Mouse (Mus musculus) heart, postnatal 36 days (tissue): ENCODE measurements around the gene Lamb1. TPM values are rescaled to one million over a fixed set of nuclear protein-coding genes. Genes with fewer than 3 reads are reported as not detected.

Experiments used
- DNase-seq, 2 experiments: peaks; one replicate each; pipeline ENCODE4 v3.0.0; 2021 to 2022
- intact Hi-C: fragments of 180-260 bp; cut with DNase I; formaldehyde crosslinking; loops from one replicate; pipeline ENCODE4 v1.15.1; 2025
- total RNA-seq, 2 experiments: library from RNA; stranded (reverse); gene quantifications; 2 replicates each; pipeline ENCODE4 v1.2.3; 2021

Gene Lamb1
- total RNA-seq, 2 experiments from 2014 or later = 75.8 to 81.2 TPM

DNA sequence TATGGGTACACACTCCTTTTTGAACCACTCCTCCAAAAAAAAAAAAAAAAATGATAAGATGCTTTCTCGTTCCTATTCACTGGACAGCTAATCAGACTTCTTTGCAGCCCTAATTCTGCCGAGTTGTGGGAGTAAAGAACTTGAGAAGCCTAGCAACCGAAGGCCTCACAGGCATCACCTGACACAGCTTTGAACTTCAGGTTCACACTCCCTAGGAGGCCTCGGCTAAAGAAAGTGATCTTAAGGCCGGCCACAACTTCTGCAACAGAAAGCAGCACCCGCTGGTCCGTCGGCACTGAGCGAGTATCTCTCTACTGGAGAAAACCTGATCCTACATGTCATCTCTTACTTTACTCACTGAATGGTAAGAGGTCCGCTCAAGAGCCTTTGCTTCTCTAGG is 16.4 kb upstream of the Lamb1 start:
- no peak for DNase-seq
- intact Hi-C loops = no loop called here

DNA sequence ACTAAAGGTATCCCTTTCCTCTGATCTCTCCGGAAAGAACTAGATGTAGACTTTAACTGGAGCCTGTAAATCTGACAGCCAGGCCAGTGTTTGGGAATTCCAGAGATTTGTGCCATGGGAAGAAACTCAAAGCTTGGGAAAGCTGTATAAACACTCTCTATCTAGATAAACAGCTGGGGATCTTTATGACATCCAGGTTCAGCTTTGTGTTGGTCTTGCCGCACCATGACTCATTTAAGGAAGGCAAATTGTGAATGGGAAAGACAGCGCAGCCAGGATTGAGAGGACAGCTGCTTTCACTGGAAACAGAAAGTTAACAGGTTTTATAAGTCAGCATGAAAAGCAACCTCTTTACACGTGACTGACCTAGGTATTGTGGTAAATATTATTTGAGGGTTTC is 12.8 kb upstream of the Lamb1 start:
- DNase-seq = no peak
- intact Hi-C loops = no loop called here

DNA sequence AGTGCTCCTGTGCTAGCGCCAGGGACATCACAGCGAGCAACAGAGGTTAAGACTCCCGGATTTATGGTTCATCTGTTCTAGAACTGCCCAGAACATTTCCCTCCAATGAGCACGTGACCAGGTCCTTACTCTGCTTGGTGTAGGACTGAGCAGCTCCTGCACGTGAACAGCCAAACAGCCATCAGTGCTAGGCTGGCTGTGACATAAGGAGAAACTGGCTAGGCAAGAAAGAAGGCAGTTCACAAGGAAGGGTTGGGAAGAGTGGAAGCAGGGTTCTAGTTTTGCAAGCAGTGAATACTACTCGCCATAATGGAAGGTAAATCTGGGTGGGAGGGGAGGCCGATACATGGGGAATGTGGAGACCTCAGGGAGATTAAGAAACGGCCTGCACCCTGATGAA is 10.1 kb upstream of the Lamb1 start:
- intact Hi-C loops = no loop called here
- DNase-seq = no peak

DNA sequence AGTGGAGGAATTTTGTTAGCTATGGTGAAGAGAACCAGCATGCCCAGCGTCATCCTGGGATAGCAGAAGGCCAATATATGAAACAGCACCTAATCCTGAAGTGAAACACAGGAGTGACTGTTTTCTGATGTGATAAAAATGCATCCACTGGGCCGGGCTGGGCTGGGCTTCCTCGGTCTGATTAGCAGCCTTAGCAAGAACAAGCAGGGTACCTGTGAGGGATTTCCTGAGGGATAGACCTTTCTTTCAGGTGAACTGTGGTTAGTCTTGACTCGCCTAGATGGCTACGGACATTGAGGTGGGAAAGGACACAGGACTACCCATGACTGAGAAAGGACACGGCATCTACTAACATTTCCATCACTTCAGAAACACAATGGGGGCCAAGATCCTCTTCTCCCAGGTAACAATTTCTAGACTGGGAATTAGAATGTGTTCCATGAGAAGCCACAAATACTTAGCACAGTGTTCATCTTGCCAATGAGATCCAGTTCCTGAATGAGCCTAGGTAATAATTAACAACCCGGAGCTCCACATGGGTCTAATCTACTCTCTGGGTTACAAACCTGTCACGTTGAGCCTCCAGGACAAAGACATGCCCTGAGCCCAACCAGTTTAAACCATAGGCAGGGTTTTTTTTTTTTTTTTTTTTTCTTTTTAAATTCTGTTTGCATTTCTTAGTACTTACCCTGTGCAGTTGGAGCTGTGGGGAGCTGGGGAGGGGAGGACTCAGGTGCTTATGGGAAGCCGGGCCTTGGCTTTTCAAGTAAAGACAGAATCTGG is 8.7 kb upstream of the Lamb1 start:
- no peak for DNase-seq
- intact Hi-C loops = no loop called here

DNA sequence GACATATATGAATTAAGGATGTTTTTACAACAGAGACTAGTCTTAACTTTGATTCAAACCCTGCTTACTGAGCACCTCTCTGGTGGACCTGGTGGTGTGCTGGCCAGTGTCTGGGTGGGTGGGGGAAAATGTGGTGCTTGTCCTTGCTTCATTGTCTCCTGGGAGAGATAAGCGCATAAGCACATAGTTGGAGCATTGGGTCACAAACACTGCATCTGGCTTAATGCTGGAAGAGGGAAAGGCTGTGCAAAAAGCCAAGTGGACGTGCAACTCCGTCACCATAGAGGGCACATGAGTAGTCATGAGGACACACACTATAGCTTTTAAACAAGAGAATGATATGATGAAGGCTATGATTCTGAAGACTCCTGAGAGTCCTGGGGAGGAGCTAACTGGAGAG is 3.2 kb upstream of the Lamb1 start:
- intact Hi-C loops = no loop called here
- DNase-seq = no peak

DNA sequence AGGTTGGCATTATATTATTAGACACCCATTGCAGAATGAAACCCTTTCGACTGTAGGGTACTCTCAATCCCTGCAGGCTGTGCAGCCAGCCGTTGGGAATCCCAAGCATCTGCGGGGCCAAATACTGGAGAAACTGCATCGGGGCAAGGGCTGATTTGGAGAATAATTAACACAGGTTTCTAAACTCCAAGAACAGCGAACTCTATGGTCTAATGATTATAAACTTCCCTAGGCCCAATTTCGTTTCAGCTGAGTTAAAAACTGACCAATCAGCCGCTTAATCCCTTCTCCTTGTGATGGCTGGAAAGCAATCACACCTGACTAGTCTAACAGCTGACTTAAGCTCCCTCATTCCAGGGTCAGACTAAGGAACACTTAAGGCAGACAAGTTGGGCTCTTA is 1.1 kb upstream of the Lamb1 start:
- no peak for DNase-seq
- intact Hi-C loops = loop anchor here (2.0 kb wide), 1 partner anchor 73 kb away; no protein-coding TSS in a partner anchor

DNA sequence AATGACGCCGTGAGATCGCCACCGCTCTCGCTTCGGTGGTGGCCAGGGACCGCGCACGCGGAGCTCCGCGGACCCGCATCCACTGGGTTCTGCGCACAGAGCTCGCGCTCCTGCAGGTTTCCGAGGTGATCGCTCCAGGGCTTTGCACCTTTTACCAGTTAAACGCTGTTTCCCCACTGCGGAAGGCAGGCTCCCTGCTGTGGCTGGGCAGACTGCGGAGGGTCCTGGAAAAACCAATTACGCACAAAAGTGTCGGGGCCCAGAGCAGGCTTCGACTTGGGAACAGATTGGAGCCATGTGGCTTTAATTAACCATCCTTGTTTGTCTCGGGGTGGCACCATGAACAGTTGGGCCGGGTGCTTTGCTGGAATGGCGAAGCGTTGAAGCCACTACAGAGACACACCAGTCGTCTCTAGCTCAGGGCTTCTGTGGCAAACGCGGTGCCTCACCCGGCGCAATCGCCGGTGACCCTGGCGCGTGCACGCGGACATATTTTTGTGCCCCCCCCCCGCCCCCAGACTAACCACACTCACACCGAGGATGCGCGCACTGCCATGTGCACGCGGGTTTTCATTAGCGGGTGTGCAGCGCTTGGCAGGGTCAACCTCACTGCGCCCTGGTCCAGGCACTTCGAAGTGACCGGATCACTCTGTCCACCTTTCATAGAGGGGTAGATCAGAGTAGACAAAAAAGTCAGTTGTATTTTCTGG is 843 bp downstream of the Lamb1 start:
- peak in 1 of 2 experiments; percentile 49 for DNase-seq
- intact Hi-C loops = loop anchor here (2.0 kb wide), 2 partner anchors 25 to 75 kb away; no protein-coding TSS in a partner anchor

DNA sequence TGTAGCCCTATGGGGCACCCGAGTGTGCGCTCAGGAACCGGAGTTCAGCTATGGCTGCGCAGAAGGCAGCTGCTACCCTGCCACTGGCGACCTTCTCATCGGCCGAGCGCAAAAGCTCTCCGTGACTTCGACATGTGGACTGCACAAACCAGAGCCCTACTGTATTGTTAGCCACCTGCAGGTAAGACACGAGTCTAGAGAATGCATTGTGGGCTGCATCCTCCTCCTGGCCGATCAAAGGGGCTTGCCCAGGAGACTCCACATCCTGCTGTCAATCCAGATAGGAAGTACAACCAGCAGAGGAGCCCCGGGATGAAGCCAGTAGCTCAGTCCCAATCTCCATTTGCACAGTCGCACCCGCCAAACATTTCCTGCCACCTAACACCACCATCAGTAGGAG is 1.7 kb downstream of the Lamb1 start:
- DNase-seq = peak in 1 of 2 experiments; percentile 44
- intact Hi-C loops = loop anchor here (2.0 kb wide), 1 partner anchor 24 kb away; no protein-coding TSS in a partner anchor

DNA sequence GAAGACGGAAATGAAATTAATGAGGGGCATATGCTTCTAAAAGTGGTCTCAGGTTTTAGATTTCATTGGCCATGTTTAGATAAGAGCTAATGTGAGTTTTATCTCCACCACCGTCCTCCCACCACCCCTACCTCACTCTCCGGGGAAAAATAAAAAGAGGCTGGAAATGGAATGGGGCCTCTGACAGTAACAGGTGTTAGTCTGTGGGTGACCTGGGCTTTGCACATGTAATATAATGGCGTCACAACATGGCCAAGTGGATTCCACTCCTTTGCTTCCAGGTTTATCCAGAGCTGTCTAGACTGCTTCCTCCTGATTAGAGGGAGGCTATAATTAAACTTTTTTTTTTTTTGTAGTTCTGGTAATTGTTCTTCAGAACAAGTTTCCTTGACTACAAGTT is 2.3 kb downstream of the Lamb1 start:
- no peak for DNase-seq
- intact Hi-C loops = loop anchor here (2.0 kb wide), 1 partner anchor 23 kb away; no protein-coding TSS in a partner anchor

DNA sequence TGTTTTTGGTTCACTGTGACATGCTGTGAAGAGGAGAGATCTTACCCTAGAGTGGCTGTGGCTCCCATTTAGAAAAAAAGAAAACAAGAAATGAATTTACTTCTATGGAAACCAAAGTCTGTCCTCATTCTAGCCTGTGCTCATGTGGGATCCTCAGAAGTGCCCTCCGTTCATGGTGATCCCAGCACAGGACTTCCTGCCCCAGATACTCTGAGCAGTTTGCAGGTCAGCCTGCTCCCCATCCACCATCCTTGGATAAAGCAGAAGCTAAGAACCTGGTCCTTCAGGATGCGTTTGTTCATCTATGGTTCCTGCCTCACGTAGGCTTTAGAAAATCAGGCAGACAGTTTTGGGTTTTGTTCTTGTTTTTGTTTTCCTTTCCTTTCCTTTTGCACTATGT is 3.3 kb downstream of the Lamb1 start:
- intact Hi-C loops = no loop called here
- no peak for DNase-seq

DNA sequence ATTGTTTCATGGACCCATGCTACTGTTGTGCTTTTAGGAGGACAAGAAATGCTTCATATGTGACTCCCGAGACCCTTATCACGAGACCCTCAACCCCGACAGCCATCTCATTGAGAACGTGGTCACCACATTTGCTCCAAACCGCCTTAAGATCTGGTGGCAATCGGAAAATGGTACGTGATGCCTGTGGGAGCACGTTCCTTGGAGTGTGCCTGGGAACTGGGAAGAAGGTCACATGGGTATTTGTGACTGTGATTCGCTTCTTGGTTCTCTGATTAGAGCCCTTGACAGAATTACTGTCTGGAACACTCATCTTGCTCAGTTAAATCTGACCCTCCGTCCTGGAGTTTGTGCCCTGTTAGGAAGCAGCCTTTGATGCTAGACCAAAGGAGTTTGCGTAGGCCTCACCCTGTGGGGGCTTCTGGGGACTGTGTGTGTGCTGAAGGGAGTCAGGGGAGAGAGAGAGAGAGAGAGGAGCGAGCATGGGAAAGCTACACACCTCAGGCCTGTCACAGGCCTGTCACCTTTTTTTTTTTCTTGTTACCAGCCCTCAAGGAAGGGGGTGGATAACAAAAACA is 4.1 kb downstream of the Lamb1 start:
- DNase-seq = no peak
- intact Hi-C loops = no loop called here

DNA sequence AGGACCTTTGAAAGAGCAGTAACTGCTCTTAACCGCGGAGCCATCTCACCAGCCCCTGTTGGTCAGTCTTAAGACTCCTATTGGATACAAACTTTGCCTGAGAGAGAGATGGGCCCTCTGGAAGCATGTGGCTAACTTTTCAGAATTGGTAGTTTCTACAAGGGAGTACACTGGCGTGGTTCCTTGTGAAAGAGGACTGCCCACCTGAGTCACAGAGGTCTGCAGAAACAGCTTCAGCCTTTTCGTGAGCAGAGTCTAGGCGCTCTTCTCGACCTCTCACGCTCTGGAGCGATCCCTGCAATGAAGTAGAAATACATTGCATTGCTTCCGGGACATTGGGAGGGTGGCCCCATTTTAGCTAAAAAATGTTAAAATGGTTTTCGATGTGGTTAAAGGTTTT is 5.3 kb downstream of the Lamb1 start:
- intact Hi-C loops = no loop called here
- DNase-seq = no peak

DNA sequence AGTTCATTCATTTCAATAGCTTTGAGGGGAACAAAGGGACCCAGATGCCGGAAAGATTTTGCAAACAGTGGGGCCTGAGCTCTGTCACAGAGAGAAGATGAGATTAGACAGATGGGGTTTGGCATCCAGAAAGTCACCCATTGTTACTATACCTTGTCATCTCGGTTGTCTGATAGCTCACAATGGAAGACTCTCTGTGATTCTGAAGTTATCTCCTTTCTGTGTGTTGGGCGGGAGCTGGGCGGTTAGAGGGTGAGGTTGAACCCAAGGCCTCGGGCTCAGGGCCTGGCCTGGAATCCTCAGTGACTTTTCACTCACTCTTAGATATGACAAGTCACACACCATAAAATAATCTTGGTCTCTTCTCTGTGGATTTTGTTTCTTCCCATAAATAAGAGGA is 5.7 kb downstream of the Lamb1 start:
- intact Hi-C loops = no loop called here

DNA sequence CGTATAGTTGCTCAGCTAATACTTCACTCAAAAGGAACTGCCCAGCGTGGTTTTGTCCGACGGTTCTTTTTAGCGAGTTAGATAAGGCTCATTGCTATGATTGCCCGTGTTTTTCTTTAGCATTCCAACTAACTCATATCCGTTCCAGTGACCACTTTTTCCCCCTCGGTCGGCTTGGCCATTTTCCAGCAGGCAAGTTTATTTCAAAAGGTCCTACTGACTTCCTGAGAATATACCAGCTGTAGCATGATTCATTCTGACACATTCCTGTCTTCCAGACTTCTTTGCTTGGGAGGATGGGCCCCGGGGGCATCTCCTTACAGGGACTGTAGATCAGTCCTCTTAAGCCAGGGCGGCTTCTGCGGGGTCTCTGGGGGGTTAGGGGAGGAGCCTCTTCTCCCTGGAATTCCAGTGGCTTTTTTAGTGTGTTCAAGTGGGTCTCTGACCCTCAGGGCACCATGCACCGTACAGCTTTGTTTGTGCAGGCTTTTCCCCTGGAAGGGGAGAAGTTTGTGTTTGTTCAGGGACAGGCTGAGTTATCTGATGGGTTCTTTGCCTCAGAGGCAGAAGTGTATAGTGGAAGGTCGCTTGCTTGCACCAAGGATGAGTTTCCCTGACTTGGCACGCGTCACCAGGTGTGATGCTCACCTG is 6.5 kb downstream of the Lamb1 start:
- intact Hi-C loops = no loop called here

More for the DNA sequence above, 5.7 kb downstream of the Lamb1 start:
- no peak for DNase-seq

DNA sequence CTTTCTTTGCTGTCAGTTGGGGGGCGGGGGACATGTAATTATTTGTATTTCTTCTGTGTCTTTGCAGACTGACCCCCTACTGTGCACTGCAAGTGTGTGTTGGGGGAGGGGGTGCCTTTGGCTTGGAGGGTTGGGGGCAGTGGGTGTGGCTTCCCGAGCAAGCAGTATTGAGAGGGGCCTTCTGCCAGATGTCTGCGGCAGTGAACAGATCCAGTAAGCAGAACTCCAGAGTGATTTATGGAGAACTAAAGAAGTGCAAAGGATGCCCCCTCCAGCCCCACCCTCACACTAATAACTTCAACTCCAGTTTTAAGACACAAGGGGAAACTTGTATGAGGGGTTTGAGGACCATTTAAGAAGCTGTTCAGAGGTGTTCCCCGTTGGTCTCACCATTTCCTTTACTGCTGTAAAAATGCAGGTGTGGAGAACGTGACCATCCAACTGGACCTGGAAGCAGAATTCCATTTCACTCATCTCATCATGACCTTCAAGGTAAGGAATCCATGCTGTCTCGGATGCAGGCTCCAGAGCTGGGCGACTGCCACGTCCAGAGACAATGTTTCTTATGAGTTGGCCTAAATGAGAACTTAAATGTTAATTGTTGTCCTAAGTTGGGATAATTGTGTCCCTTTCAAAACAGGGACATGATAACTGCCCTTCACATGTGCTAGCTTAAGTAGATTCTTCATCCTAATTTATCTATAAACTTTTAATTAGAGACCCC is 7.1 kb downstream of the Lamb1 start:
- no peak for DNase-seq
- intact Hi-C loops = no loop called here

More for the DNA sequence above, 6.5 kb downstream of the Lamb1 start:
- peak; percentile 48 to 55 for DNase-seq

DNA sequence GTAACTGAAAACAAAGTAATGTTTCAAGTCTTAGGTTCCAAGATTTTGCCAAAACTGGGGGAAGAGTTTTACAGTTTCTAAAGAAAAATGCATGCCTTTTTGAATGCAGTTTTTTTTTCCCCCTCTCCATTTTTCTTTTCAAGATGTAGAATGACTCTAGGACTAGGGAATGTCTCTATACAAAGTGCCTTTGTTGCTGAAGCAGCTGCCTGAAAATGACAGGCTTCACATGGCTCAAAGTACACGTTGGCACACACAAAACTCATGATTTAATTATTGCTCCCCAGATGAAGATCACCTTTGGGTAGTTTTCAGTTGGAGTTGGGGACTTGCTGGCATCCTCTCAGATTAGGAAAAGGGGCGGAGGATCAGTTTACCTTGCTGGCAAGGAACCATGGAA is 7.8 kb downstream of the Lamb1 start:
- intact Hi-C loops = no loop called here
- no peak for DNase-seq

DNA sequence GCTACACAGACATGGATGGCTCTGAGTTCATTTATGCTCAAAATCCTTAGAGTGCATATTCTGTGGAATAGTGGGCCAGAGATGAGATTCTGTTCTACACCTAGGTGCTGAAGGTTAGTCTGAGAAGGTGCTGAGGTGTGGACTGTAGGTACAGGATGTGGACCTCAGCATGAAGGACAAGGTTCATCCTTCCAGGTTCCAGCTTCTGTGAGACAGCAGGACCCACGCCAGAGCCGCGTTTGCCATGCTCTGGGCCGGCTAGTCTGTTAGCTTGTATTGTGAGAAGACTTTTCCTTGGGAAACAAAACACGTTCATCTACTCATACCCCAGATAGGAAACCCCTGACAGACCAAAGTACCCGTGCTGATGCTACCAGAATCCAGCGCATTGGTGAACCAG is 8.6 kb downstream of the Lamb1 start:
- intact Hi-C loops = no loop called here
- DNase-seq = no peak

DNA sequence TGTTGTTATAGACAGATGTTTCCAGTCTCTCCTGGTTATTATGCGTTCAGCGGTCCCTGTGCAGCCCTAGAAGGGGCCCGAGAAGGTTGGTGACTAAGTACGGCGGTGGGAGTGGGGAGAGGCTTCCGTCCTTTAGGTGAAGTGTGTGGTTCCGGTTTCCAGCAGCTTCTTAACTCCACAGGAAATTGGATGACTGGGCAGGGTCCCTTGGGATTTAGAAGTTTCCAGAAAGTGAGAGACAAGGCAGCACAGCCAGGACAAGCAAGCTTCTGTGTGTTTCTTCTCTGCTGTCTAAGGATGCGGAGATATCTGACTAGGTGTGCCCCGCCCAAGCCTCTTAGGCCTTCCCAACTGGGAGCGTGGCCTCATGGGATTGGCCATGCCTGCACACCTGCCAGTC is 10.4 kb downstream of the Lamb1 start:
- peak; percentile 40 to 48 for DNase-seq
- intact Hi-C loops = loop anchor here (5.0 kb wide), 1 partner anchor 148 kb away; no protein-coding TSS in a partner anchor

DNA sequence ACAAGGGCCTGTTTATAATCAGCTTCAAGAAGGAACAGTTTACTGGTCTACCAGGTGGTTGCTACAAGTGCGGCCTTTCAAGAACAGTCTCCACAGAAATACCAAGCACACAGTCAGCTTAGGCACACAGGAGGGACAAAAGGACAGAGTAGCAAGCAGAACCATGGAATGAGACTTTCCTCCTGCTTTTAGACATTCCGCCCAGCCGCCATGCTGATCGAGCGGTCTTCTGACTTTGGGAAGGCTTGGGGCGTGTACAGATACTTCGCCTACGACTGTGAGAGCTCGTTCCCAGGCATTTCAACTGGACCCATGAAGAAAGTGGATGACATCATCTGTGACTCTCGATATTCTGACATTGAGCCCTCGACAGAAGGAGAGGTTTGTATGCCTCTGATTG is 13.2 kb downstream of the Lamb1 start:
- intact Hi-C loops = loop anchor here (5.0 kb wide), 1 partner anchor 151 kb away; no protein-coding TSS in a partner anchor
- DNase-seq = no peak

DNA sequence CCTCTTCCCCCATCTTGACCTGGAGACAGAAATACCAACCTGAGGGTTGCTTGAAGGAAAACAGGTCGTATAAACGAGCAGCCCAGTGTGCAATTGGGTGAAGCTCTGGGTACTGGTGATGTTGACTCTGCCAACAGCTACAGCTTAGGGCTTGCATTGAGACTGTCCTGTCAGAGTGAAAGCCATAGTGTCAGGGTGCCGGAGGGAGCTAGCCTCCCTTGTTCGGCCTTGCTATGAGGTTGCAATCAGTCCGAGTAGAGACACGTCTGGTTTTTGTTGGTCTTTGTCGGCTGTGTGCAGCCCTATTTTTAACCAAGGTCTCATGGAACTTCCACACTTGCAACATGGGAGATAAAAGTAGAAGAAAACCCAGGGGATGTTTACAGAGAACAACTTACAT is 15.3 kb downstream of the Lamb1 start:
- DNase-seq = no peak
- intact Hi-C loops = no loop called here
